Mouse (Mus musculus): Measurements from ENCODE around the gene Gm20388. TPM values are rescaled to one million over a fixed set of nuclear protein-coding genes. Genes with fewer than 3 reads are reported as not detected.
A peak's percentile ranks its signal among the peaks of the same experiment; 100 is the strongest.

The Gm20388 gene
- total RNA-seq, 2 experiments from 2014 or later = 4.4 to 7.8 TPM

GRCm38 (mm10) chr8:120744448-120744847, 833.8 kb downstream of the Gm20388 start:
- no peak for DNase-seq (ENCODE audit: low spot score in 2 of 2)

- DNase-seq (ENCODE audit: low spot score in 2 of 2) = no peak
Observed at GRCm38 (mm10) chr8:120745226-120745625, 834.6 kb downstream of the Gm20388 start.

- DNase-seq (ENCODE audit: low spot score in 2 of 2) = no peak
Observed at GRCm38 (mm10) chr8:120746007-120746701, 835.5 kb downstream of the Gm20388 start.

- DNase-seq (ENCODE audit: low spot score in 2 of 2) = no peak
Observed at GRCm38 (mm10) chr8:120747286-120747685, 836.6 kb downstream of the Gm20388 start.

- no peak for DNase-seq (ENCODE audit: low spot score in 2 of 2)
Observed at GRCm38 (mm10) chr8:120750616-120751015, 840.0 kb downstream of the Gm20388 start.

GRCm38 (mm10) chr8:120751226-120752081, 840.8 kb downstream of the Gm20388 start:
- DNase-seq (ENCODE audit: low spot score in 2 of 2) = no peak

- DNase-seq (ENCODE audit: low spot score in 2 of 2) = no peak
Observed at GRCm38 (mm10) chr8:120752082-120752452, 841.4 kb downstream of the Gm20388 start.

- DNase-seq (ENCODE audit: low spot score in 2 of 2) = no peak
Observed at GRCm38 (mm10) chr8:120753476-120753875, 842.8 kb downstream of the Gm20388 start.

GRCm38 (mm10) chr8:120755306-120756297, 845.0 kb downstream of the Gm20388 start:
- no peak for DNase-seq (ENCODE audit: low spot score in 2 of 2)

GRCm38 (mm10) chr8:120758005-120758404, 847.4 kb downstream of the Gm20388 start:
- no peak for DNase-seq (ENCODE audit: low spot score in 2 of 2)

- no peak for DNase-seq (ENCODE audit: low spot score in 2 of 2)
Observed at GRCm38 (mm10) chr8:120759847-120760246, 849.2 kb downstream of the Gm20388 start.

- DNase-seq (ENCODE audit: low spot score in 2 of 2) = no peak
Observed at GRCm38 (mm10) chr8:120760341-120761215, 849.9 kb downstream of the Gm20388 start.

GRCm38 (mm10) chr8:120763267-120763666, 852.6 kb downstream of the Gm20388 start:
- peak in 1 of 2 experiments; percentile 12 for DNase-seq (ENCODE audit: low spot score in 2 of 2)

GRCm38 (mm10) chr8:120764638-120765037, 854.0 kb downstream of the Gm20388 start:
- DNase-seq (ENCODE audit: low spot score in 2 of 2) = no peak

- no peak for DNase-seq (ENCODE audit: low spot score in 2 of 2)
Observed at GRCm38 (mm10) chr8:120766622-120767021, 856.0 kb downstream of the Gm20388 start.

- no peak for DNase-seq (ENCODE audit: low spot score in 2 of 2)
Observed at GRCm38 (mm10) chr8:120768454-120769218, 858.0 kb downstream of the Gm20388 start.

GRCm38 (mm10) chr8:120777184-120777583, 866.5 kb downstream of the Gm20388 start:
- no peak for DNase-seq (ENCODE audit: low spot score in 2 of 2)

- no peak for DNase-seq (ENCODE audit: low spot score in 2 of 2)
Observed at GRCm38 (mm10) chr8:120777732-120778131, 867.1 kb downstream of the Gm20388 start.

- DNase-seq (ENCODE audit: low spot score in 2 of 2) = no peak
Observed at GRCm38 (mm10) chr8:120779106-120779505, 868.5 kb downstream of the Gm20388 start.
